Mouse (Mus musculus) lung, postnatal 25 days (tissue): ENCODE results near the gene Klf12.

Experiments used
- DNase-seq: peaks from one replicate; pipeline ENCODE4 v3.0.0; 2022; ENCODE audit warnings: low spot score

Klf12 gene

DNA sequence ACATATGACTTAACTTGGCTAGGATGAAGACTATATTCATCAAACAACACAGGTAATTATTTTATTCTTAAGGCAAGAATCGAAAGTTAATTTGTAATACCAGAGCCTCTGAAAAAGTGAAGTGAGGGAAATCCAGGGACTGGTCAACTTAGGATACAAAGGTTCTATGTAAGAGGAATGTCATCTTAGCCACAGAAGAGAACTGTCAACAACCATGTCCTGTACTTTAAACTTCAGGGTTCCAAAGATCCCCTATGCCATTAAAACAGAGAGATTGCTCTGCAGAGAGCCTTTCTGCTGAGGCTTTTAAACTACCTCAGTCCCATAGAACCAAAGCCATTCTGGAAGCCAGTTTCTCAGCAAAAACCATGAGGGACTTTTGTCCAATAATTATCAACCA is 144.1 kb downstream of the Klf12 start:
- DNase-seq = no peak

DNA sequence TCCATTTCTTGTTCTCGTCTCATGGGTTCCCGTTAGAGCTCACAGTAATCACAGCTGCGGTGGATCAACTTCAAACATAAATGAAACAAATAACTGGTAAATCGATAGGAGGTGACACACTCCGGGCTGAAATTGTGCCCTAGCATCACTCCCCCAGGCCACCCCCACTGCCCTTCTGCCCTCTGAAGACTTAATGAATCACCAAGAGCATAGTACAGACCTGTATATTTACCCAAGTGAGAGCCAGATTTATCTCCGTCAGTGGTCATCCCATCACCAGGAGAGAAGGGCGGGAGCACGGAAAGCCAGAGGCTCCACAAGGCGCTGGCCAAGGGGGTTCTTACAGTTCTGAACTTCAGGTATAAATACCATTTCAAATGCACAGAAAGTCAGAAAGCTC is 150.2 kb downstream of the Klf12 start:
- no peak for DNase-seq

DNA sequence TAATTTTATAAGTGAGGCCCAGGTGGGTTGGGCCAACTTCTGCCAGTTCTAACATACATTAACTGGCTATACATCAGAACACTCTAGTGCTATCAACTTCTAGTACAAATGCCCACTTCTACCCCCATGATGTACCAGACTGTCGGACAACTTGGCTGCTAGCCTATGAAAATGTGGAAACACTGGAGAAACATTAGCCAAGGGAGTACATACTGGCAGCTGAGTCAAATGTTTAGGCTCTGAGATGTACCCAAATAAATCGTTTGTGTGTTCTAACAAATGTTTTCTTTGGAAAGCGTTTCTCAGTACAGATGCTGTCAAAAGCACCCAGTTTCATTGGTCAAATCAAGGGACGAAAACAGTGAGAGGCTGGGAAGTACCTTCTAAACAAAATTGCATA is 152.0 kb downstream of the Klf12 start:
- DNase-seq = no peak

DNA sequence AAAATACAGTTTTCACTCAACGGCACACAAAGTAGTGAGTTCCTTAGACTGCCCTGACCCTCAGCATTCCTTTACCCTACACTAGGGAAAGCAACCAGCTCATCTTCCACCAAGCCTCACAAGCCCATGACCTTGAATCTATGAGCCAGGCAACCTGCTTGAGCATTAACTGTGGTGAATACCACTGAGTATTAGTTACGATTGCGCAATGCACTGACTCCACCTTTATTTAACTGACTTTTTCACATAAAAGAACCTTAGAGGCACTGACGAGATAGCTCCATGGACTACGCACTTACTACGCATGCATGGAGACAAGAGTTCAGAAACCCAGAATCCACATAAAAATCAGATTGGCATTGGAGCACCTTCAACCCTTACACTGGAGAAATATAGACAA is 158.4 kb downstream of the Klf12 start:
- DNase-seq = no peak

DNA sequence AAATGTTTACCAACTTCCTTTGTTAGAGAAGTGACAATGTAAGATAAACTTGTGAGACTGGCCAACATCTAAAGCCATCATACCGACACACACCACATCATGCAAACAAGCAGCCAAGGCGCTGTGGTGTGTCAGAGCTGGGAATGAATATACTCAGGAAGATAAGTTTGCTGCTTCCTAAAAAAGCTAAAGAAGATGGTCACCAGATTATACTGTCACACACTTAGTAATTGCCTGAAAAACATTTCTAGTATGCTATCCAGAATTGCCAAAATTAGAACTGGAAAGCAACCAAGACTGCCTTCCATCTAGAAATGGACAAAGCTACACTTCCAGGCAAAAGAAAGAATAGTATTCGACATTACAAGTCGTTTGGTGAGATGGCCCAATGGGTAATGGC is 163.4 kb downstream of the Klf12 start:
- no peak for DNase-seq

DNA sequence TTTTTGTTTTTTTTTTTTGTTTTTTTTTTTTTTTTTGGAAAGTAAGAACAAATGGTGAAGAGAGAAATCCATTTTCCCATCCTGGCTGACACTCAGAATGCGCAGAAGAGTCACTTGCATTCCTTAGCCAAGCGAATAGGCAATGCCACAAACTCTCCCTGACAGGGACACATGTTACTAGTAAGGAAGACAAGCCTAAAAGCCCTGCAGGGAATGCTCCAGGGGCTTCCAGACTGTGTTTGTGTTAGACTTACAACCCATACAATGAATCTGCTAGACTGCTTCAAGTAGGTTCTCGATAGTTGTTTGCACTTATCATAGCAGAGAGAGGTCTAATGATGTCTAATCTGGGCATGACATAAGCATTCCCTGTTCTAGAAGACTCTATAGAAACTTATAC is 164.6 kb downstream of the Klf12 start:
- no peak for DNase-seq

DNA sequence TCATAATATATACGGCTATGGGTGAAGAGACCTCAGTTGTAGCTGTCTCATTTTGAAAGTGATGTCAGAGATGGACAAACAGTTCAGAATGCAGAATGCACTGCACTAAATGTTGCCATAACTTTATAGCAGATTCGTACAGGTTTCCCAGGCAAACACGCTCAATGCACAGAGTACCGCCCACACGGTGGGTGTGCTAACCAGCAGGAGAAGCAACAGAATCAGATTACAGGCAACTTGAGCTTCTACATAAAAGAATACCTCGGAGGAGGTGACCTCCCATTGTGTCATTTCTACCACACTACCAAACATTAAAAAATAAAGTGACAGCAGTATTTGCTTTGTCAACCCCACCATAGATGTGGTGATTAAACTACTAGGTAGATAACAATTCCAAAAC is 171.1 kb downstream of the Klf12 start:
- no peak for DNase-seq

DNA sequence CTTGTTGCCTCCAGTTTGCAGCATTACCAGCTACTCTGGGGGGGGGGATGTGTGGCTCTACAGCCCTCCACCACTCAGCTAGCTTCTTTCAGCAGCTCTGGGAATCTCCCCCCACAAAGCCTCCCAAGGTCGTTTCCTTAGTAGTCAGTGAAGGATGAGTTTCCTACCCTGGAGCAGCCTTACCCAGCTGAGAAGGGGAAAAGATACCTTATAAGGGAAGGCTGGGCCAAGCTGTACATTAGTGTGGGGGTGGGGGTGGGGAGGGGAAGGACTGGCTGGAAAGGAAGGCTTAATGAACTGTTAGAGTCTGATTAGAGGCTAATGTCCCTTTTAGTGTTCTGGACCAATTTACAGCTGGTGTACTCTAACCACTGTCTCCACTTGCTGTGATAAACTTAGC is 172.7 kb downstream of the Klf12 start:
- DNase-seq = no peak

DNA sequence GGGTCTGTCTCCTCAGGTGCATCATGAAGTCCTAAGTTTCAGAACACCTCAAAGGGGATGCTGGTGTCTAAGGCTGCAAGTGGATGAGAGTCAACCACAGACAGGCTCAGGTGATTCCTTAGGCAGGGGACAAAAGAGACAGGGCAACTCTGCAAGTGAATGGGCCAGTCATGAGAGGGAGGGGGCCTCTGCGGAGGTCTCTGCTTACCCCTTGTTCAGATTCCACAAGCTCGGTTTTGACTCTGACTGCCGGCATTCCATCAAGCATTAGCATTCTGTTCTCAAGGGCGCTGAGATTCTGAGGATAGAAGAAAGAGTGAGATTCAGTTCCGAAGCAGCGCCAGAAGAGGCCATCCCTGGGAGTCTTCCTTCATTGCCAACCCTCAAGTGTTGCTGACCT is 174.9 kb downstream of the Klf12 start:
- no peak for DNase-seq

DNA sequence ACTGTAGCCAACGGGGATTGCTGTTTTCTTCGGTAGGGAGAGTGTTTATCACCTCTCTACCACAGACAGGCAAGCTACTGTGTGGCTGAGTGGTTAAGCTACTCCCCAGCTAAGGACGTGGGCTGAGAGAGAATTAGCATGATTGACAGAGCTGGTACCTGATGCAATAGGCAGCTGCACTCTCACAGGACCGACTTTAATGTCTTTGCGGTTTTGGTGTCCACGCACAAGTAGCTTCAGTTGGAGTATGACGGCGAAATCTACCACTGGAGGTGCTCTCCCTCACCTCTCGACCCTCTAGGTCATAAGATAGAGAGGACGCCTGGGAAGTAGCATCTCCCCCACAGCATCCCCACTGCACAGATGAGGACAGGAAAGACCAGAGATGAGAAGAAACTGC is 178.9 kb downstream of the Klf12 start:
- no peak for DNase-seq

DNA sequence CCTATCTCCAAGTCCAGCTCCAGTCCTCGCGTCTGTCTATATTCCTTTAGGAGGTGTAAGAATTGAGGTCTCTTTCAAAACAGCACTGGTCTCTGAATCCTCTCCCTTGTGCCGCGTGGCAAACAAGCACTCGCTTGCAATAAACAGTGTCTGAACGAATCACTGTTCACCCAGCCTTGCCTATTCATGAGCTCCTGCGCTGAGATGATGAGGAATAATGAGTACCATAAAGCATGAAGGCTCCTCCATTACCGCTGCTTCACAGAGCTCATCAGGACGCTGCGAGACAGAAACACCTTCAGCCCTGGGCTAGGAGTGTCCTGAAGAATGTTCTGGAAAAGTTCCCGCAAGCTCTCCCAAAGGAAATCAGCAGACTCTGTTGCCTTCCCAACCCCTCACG is 179.7 kb downstream of the Klf12 start:
- DNase-seq = no peak

DNA sequence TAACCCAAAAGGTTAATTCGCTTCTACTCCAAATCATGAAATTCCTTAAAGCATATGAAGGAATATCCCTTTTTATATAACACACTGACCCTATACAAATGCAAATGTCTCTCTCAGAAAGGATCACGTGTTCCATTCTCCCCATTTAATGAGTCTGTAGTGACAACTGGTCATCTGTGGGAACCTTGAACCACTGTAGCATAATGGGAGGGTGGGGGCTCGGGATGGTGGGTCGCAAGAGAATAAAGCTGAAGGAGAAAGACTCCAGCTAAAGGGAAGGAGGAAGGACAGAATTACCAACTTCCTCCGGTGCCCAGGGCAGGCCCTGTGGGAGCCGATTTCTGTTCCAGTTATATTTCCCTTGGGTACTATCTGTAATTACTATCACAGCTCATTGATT is 180.7 kb downstream of the Klf12 start:
- DNase-seq = no peak

DNA sequence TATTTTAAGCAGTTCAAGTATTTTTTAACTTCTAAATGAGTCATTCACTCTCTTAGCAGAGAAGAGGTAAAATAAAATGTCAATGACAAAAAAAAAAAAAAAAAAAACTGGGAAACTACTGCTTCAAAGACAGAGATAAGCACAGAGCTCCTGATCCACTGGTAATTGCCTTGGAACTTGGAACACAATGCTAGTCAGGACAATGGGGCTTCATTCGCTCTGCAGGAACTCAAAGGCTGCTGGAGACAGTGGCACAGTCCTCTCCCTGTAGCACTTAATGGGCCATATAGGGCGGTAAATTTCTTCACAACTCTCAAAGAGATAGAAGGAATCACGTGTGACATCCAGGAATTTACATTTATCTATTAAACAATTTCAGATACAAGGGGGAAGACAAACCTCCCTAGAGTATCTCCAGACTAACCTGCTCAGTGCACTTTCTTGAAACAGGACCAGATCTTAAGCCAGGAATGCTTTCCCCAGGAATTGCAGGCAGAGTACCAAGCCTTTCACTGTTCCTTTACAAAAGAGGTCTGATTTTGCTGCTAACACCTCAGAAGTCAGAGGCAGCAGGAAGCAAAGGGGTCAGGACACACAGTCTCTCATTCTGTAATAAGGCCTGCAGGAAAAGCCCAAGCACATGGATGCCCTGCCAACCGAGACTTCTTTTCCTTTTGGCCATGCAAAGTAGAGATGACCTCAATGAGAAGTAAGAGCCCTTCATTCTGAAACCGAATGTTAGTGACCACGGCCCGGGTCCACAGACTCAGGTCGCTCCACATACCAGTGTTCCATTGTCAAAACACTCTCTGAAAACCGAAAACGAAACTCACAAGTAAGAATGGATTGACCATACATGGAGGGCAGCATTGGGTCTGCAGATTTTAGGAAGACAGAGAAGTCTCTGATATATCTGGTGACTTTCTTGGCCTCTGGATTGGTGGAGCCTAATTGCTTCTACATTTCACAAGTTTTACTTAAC is 187.0 kb downstream of the Klf12 start:
- DNase-seq = no peak

DNA sequence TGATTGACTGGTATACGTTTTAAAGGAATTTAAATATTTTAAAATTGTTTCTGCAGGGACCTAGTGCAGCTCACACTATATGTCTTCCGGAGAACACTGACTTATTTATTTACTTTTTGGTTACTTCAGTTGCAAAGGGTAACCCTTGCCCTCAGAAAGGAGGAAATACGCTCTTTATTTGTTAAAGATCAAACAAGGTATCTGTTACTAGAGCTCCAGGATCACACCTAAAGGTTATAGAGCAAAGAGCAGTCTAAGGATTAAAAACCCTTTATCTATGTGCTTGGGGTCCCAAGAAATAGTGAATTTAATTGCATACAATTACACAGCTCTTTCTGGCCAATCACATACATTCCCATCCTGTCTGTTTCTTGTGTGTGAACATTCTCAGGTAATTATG is 188.7 kb downstream of the Klf12 start:
- DNase-seq = no peak

DNA sequence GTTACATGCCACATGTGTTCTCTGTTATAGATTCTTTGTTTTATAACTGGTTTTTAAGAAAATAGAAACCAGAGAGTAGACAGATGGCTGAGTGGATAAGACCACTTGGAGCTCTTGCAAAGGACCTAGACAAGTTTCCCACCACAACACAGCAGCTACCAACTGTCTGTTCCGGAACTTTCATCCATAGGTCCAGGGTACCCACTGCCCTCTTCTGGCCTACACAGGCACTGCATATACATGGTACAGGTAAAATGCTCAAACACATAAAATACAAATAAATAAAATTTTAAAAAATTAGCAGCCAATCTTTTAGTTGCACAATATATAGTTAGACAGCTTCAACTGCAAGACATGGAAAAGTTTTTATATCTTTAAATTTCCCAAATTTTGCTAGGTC is 194.0 kb downstream of the Klf12 start:
- DNase-seq = no peak

DNA sequence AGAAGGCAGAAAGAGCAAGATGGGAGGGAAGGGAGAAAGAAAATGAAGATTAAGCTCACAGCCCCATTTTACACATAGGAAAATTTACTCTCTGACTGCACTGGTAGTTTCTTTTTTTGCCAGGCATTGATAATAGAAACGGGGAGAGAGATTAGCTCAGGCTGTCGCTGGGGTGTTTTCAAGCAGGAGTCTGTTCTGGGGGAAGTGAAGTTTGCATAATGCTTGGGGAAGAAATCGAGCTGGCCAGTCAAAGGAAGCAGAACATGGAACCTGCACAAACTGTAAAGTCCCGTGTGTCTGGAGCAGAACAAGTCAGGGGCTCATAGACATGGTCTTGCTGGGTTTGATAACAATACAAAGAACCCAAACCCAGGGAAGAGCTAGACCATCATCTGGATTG is 204.9 kb downstream of the Klf12 start:
- no peak for DNase-seq

DNA sequence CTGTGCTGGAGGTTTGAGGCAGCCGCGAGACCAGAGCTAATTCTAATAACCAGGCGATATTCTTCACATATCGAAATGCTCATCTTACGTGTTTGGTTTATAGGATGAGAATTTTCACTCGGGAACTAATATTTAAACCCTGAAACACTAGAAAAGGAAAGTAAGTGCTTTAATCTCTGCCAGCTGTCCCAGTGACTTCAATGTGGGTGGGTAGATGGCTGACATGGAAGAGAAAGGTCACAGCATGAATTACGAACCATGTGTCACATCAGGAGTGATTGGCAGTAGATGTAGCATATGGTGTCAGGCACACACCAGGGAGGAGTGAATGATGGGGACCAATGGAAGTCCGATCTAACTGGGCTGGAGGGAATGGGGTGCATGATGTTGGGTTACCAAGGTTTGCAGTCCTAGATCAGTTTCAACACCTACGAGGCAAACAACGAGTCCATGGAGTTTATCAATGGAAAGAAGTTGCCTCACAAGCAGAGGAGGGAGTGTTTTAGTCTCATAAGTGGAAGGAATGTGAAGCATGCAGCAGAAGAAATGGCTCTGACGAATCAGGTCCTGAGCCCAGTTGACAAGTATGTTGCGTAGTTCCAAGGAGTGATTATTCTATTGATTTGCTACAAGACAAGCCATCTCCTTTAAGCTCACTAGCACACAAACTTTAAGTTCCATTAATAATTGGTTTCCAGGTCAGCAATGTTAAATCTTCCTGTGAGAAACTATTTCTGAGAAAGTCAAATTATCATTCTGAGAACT is 211.9 kb downstream of the Klf12 start:
- DNase-seq = peak; percentile 3

DNA sequence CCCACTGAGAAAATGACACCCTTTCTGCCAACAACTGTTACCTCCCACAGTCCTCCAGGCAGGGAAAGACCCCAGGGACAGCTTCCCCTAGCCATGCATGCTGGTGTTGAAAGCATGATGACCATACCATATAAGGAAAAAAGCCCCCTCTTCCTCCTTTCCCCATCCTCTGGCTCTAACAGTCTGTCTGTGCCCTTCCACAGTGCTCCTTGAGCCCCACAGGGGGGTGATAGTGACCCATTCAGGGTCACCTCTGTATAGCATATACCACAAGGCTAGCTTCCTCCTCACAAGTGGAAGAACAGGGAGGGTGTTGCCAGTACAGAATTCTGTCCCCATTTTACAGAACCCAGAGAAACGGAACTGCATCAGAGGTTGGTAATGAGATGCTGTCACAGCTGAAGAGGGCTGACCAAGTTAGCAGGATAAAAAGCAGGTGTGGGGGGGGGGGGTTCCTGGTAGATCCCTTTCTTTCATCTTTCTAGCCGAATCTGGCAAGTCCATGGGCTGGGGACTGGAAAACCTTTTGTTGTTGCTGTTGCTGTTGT is 214.9 kb downstream of the Klf12 start:
- no peak for DNase-seq

DNA sequence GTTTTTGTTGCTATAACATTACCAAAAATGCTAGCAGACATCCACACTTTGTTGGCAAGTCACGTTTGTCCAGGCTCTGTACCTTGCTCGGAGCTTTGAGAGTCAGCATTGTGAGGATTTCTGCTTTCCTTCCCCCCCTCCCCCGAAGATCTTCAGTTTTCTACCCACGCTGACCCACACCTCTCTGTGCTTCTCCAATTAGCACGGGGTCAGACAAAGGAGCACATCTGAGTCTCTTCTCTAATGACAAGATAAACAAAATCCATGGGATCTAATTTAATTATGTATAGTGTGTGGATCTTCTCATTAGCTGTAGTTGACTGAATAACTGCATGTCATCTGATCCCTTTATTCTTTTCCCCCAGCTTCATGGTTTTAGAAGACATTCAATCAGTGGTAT is 215.8 kb downstream of the Klf12 start:
- no peak for DNase-seq

DNA sequence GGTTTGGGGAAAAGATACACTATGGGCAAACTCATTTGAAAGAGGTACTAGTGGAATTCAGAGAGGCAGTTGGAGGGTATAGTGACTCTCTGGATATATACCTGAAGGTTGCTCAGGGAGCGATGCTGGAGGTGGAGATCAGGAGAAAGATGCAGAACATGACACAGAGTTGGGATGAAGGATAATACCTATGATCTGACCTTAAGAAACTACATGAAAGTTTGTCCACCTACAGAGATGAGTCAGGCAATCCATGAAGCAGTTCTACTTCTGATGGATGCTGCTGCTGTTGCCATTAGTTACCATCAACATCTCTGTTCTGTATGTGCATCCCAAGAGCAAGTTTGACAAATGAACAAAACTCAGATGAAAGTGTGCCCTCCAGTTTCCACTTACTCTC is 222.0 kb downstream of the Klf12 start:
- no peak for DNase-seq

DNA sequence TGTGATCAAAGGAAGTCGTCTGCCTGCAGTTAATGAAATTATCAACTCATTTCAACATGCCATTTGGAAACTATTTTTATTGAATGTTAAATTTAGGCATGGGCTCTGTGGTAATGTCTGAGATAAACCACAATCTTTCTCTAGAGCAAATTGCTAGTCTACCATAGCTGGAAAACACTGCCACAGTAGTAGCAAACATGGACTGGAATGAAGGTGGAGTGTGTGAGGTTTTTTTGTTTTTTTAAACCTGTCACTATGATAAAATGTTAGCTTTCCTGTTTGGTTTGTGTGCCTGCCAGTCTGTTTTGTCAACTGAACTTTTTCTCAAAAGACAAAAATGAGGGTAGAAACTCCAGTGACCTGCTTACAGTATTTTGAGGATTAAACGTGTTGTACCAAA is 230.3 kb downstream of the Klf12 start:
- DNase-seq = no peak

DNA sequence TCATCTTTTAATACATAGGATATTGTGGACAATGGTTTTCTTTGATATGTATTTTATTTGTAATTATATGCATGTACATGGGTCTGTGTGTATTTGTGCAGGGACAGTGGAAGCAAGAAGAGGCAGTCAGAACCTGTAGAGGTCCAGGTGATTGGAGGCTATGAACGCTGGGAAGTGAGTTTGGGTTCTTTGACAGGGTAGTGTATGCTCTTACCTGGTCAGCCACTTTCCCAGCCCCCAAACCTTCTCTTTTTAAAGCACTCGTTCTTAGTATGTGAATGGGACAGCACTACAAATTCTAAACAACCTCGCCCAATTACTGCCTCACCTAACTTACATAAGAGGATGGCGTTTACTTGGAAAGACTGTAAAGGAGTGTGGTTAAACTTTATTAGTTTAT is 231.0 kb downstream of the Klf12 start:
- DNase-seq = no peak

DNA sequence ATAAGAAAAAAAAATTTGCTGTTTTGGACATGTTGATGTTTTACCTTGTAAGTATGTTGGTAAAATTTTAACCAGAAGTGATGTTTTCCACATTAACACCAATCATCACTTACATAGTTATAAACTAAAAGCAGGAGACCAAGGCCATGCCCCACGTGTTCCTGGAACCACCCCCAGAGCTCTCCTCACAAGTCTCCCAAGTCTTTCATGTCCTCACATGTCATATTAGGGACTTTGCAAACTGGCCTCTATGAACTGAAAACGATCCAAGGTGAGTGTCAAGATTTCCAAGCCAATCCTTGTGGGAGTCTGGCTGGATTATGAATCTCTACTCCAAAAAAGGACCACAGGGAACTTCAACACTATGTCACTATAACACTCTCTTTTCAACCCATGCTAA is 231.6 kb downstream of the Klf12 start:
- DNase-seq = no peak
